Mouse (Mus musculus) stomach, postnatal 0 days (tissue): ENCODE measurements at regions not wholly inside any gene's neighbourhood (a gene's known extent, or its start where the extent isn't known, plus 50 kb on each side); places are given as distances from the start of the nearest gene placed in this dataset.

ENCODE experiments used
- CTCF ChIP-seq: IDR thresholded peaks from 2 replicates; pipeline ENCODE4 v1.5.1; 2016; ENCODE audit warnings: antibody characterized with exemption, low read depth, mild to moderate bottlenecking, moderate library complexity
- EP300 ChIP-seq: optimal IDR thresholded peaks from 2 replicates; pipeline ENCODE3; 2016; ENCODE audit warnings: antibody characterized with exemption

DNA sequence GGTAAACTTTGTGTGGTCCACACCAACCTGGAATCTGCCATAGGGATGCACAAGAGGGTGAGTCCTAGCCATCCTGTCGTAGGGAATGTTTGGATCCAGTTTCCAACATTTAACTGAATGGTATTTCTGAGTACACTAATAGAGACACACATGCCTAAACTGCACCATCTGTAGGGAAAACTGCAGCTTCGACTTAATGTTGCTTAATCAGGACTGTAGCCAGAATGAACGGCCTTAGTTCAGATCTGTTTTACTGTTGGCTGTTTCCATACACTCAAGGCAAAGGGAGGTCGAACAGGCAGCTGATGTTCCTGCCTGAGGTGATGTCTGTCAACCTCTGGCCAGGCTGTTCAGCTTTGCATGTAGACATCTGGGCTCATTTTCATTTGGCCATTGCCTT lies 399.0 kb upstream of the Tmem132c start:
- TF ChIP-seq CTCF: no peak
- TF ChIP-seq EP300: no peak
